Mouse (Mus musculus): Measurements from ENCODE around the gene Atp6v0d1. TPM values are rescaled to one million over a fixed set of nuclear protein-coding genes. Genes with fewer than 3 reads are reported as not detected.

Atp6v0d1 gene
- polyA plus RNA-seq, 1 experiment from 2014 or later: 51.0 TPM

DNA sequence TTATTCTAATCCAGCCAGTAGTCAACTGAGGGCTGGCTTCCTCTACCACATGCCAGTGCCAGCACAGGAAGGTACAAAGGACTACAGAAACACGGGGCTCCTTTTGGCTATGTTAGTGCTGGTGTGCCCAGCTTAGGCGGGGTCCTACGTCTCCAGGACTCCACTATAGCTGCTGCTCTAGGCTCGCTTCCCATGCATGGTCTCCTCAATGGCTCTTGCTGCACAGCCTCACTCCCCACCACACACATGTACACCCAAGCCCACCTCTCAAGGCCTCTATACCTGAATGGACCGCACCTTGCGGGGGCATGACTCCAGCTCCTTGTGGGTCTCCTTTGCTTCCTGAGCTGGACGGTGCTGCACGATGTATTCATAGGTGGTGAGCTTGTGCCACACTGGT is 90.1 kb downstream of the Atp6v0d1 start:
- no peak overlapping the region for H3K4me3 ChIP-seq
- H3K27me3 ChIP-seq (replicated peaks): peaks cover 80% of the 10 kb centered on the region
- H3K9ac ChIP-seq: no peak overlapping the region
- no peaks in the 10 kb centered on the region for H3K9me3 ChIP-seq (replicated peaks)
- no peak for ATAC-seq
- H3K36me3 ChIP-seq: no peaks in the 10 kb centered on the region
- H3K4me2 ChIP-seq: no peak overlapping the region
- H3K27ac ChIP-seq: no peak overlapping the region
- whole genome bisulfite sequencing (ENCODE audit: insufficient replicate concordance): 82% methylated on average over 8 of the region's 8 CpGs
- H3K4me1 ChIP-seq: peaks cover 29% of the 10 kb centered on the region

DNA sequence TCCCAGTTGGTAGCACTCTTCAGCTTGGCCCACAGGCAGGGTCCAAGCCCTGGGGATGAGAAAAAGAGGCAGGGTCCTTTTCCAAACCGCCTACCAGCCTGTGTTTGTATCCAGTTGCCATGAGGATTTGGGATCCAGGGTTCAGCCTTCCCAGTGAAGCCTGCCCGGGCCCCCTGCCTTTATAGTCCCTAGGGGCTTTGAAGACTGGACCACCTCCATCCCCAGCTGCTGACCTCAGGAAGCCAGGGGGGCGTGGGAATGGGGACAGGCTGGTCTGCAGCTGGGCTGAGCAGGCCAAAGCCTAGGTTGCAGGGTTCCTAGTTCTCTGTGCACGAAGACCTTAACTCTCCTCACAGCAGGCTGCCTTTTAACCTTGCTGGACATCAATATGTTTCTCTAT is 90.6 kb downstream of the Atp6v0d1 start:
- Histone ChIP-seq H3K9me3 (replicated peaks) (no peaks in the 10 kb centered on the region), H3K4me2 (no peak overlapping the region), H3K27ac (no peak overlapping the region), H3K27me3 (replicated peaks) (peaks cover 85% of the 10 kb centered on the region), H3K4me1 (peaks cover 31% of the 10 kb centered on the region), H3K9ac (no peak overlapping the region), H3K4me3 (no peak overlapping the region), H3K36me3 (no peaks in the 10 kb centered on the region)
- WGBS (ENCODE audit: insufficient replicate concordance): 68% methylated on average over 4 of the region's 4 CpGs
- no peak for ATAC-seq

DNA sequence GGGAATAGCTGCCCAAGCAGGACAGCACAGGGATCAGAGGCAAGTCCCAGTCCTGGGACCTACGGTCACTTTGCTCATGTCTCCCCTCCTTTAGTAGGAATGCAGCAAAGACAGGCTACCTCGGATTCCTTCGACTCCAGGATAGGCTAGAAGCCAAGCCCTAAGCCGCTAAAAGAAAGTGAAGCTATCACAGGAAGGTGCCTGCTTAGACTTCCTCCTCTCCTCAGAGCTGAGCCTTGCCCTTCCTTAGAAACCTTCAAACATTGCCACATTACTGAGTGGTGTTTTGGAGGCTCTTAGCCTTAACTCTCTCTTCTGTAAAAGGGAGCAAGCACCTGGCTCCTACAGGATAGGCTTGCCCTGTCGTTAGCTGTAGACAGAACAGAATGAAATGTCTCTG is 91.2 kb downstream of the Atp6v0d1 start:
- WGBS (ENCODE audit: insufficient replicate concordance): 35% methylated on average over 5 of the region's 5 CpGs
- no peak overlapping the region for H3K4me2 ChIP-seq
- H3K36me3 ChIP-seq: no peaks in the 10 kb centered on the region
- no peak overlapping the region for H3K9ac ChIP-seq
- peaks cover 91% of the 10 kb centered on the region for H3K27me3 ChIP-seq (replicated peaks)
- H3K9me3 ChIP-seq (replicated peaks): no peaks in the 10 kb centered on the region
- H3K27ac ChIP-seq: no peak overlapping the region
- H3K4me1 ChIP-seq: peaks cover 37% of the 10 kb centered on the region
- no peak overlapping the region for H3K4me3 ChIP-seq
- ATAC-seq: no peak

MicroRNA genes within 50 kb of the gene (microRNA counts, 519-probe panel; counts per million panel counts)
- microRNA mmu-miR-1966: 2,886 counts per million, percentile 72 among the panel's probes with 10 or more counts

Small RNA genes within 50 kb of the gene (microRNA-seq; reads per million reads assigned to microRNA genes)
- not detected for gene Mir1966

Other genes with a start within 250 kb of the Atp6v0d1 start
- gene Lrrc29, start 239.8 kb downstream of the Atp6v0d1 start, polyA plus RNA-seq (2016; fragmentation: Nextera tagmentation; extraction: Ambion mirVana): 9.9 and 10.0 TPM in 2 replicates
- 106 and 109 TPM in 2 replicates for gene Tmem208, start 239.7 kb downstream of the Atp6v0d1 start, polyA plus RNA-seq (2016; fragmentation: Nextera tagmentation; extraction: Ambion mirVana)
- 1.2 and 1.4 TPM in 2 replicates for gene Fhod1, start 218.1 kb downstream of the Atp6v0d1 start, polyA plus RNA-seq (2016; fragmentation: Nextera tagmentation; extraction: Ambion mirVana)
- gene Slc9a5, start 217.2 kb downstream of the Atp6v0d1 start, polyA plus RNA-seq (2016; fragmentation: Nextera tagmentation; extraction: Ambion mirVana): 0.42 and 0.48 TPM in 2 replicates
- not detected in 2 replicates for gene Plekhg4, start 192.8 kb downstream of the Atp6v0d1 start, polyA plus RNA-seq (2016; fragmentation: Nextera tagmentation; extraction: Ambion mirVana)
- gene Kctd19, start 152.5 kb downstream of the Atp6v0d1 start, polyA plus RNA-seq (2016; fragmentation: Nextera tagmentation; extraction: Ambion mirVana): not detected in 2 replicates
- gene Lrrc36, start 152.5 kb downstream of the Atp6v0d1 start, polyA plus RNA-seq (2016; fragmentation: Nextera tagmentation; extraction: Ambion mirVana): 0.07 and 0.18 TPM in 2 replicates
- gene Tppp3, start 94.5 kb downstream of the Atp6v0d1 start, polyA plus RNA-seq (2016; fragmentation: Nextera tagmentation; extraction: Ambion mirVana): 1.2 and 1.4 TPM in 2 replicates
- 4.0 and 4.6 TPM in 2 replicates for gene Zdhhc1, start 69.1 kb downstream of the Atp6v0d1 start, polyA plus RNA-seq (2016; fragmentation: Nextera tagmentation; extraction: Ambion mirVana)
- gene Hsd11b2, start 47.3 kb downstream of the Atp6v0d1 start, polyA plus RNA-seq (2016; fragmentation: Nextera tagmentation; extraction: Ambion mirVana): 6.0 and 6.7 TPM in 2 replicates
- 14.1 and 14.5 TPM in 2 replicates for gene Ripor1, start 39.2 kb upstream of the Atp6v0d1 start, polyA plus RNA-seq (2016; fragmentation: Nextera tagmentation; extraction: Ambion mirVana)
- 89.0 and 93.5 TPM in 2 replicates for gene Ctcf, start 70.5 kb upstream of the Atp6v0d1 start, polyA plus RNA-seq (2016; fragmentation: Nextera tagmentation; extraction: Ambion mirVana)
- gene Agrp, start 71.3 kb upstream of the Atp6v0d1 start, polyA plus RNA-seq (2016; fragmentation: Nextera tagmentation; extraction: Ambion mirVana): 0.22 TPM in 1 of 2 replicates, not detected in the other
- gene Carmil2, start 120.2 kb upstream of the Atp6v0d1 start, polyA plus RNA-seq (2016; fragmentation: Nextera tagmentation; extraction: Ambion mirVana): 0.86 TPM in 2 replicates
- 32.3 and 34.1 TPM in 2 replicates for gene Acd, start 135.1 kb upstream of the Atp6v0d1 start, polyA plus RNA-seq (2016; fragmentation: Nextera tagmentation; extraction: Ambion mirVana)
- 9.2 and 10.8 TPM in 2 replicates for gene Pard6a, start 135.1 kb upstream of the Atp6v0d1 start, polyA plus RNA-seq (2016; fragmentation: Nextera tagmentation; extraction: Ambion mirVana)
- gene 4933405L10Rik, start 141.6 kb upstream of the Atp6v0d1 start, polyA plus RNA-seq (2016; fragmentation: Nextera tagmentation; extraction: Ambion mirVana): 0.23 TPM in 1 of 2 replicates, not detected in the other
- 11.2 and 12.4 TPM in 2 replicates for gene Enkd1, start 142.2 kb upstream of the Atp6v0d1 start, polyA plus RNA-seq (2016; fragmentation: Nextera tagmentation; extraction: Ambion mirVana)
- gene Gfod2, start 192.6 kb upstream of the Atp6v0d1 start, polyA plus RNA-seq (2016; fragmentation: Nextera tagmentation; extraction: Ambion mirVana): 4.5 and 5.1 TPM in 2 replicates

All from liver, embryonic 12.5 days (tissue).